Mouse (Mus musculus) lung, postnatal 0 days (tissue): ENCODE data around the gene Mthfs.
"Not testable (repeated sequence)": the region's sequence is repeated elsewhere in the genome, so short reads cannot be mapped to it uniquely, and the experiment has no call there.

Source experiments
- CTCF ChIP-seq: IDR thresholded peaks from 2 replicates; pipeline ENCODE4 v1.5.1; 2016; ENCODE audit warnings: antibody characterized with exemption, mild to moderate bottlenecking
- EP300 ChIP-seq: IDR thresholded peaks from 2 replicates; pipeline ENCODE4 v1.6.1; 2016; ENCODE audit warnings: antibody characterized with exemption, mild to moderate bottlenecking, control low read depth

DNA sequence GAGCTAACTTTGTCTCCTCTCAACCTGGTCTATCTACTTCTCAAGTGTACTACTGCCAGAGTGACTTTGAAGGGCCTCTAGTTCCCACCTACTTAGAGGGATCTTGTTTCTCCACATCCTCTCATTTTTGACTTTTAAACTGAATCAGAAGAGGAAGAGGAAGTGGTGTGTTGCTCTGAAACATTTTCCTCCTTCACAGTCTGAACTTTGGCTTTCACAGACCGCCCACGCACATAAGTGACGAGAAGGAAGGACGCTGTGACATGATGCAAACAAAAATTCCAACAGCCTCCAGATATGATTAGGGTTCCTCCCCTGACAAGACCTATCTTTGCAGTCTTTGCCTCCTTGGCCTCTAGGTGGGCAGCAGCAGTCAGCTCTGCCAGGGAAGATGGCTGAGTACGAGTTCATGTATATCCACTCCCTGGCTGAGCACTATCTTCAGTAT is 11.5 kb upstream of the Mthfs start, which contains the start of the genes Bcl2a1b and Gm29094:
- TF ChIP-seq CTCF, EP300: not testable (repeated sequence)
